Mouse (Mus musculus) kidney, adult 8-10 months (tissue): Measurements from ENCODE around the gene Mllt3.

Experiments used
- DNase-seq, 2 experiments: peaks; one replicate each; pipeline ENCODE4 v3.0.0; 2022

Gene Mllt3

GRCm38 (mm10) chr4:87944320-87944719 lies 88.8 kb downstream of the Mllt3 start:
- no peak for DNase-seq

GRCm38 (mm10) chr4:87942921-87943403 lies 90.2 kb downstream of the Mllt3 start:
- DNase-seq = no peak

GRCm38 (mm10) chr4:87939474-87940154 lies 93.5 kb downstream of the Mllt3 start:
- DNase-seq = no peak

GRCm38 (mm10) chr4:87936326-87936725 lies 96.8 kb downstream of the Mllt3 start:
- DNase-seq = peak; percentile 33

GRCm38 (mm10) chr4:87933701-87934337 lies 99.3 kb downstream of the Mllt3 start:
- no peak for DNase-seq

GRCm38 (mm10) chr4:87930356-87931245 lies 102.6 kb downstream of the Mllt3 start:
- no peak for DNase-seq

GRCm38 (mm10) chr4:87928603-87929199 lies 104.5 kb downstream of the Mllt3 start:
- DNase-seq = no peak

- no peak for DNase-seq
These were observed 105.8 kb downstream of the Mllt3 start for GRCm38 (mm10) chr4:87927354-87927753.

- DNase-seq = no peak
These were observed 112.5 kb downstream of the Mllt3 start for GRCm38 (mm10) chr4:87920664-87921063.

GRCm38 (mm10) chr4:87911172-87911994 lies 121.8 kb downstream of the Mllt3 start:
- no peak for DNase-seq

- no peak for DNase-seq
These were observed 127.9 kb downstream of the Mllt3 start for GRCm38 (mm10) chr4:87905149-87905771.

GRCm38 (mm10) chr4:87904722-87905121 lies 128.4 kb downstream of the Mllt3 start:
- DNase-seq = no peak

- DNase-seq = no peak
These were observed 130.6 kb downstream of the Mllt3 start for GRCm38 (mm10) chr4:87902584-87902983.

- DNase-seq = peak in 1 of 2 experiments; percentile 8
These were observed 132.0 kb downstream of the Mllt3 start for GRCm38 (mm10) chr4:87901166-87901565.

GRCm38 (mm10) chr4:87893498-87893897 lies 139.7 kb downstream of the Mllt3 start:
- no peak for DNase-seq

- DNase-seq = no peak
These were observed 140.2 kb downstream of the Mllt3 start for GRCm38 (mm10) chr4:87893012-87893411.

- peak; percentile 21 to 32 for DNase-seq
These were observed 149.8 kb downstream of the Mllt3 start for GRCm38 (mm10) chr4:87883225-87883875.

- DNase-seq = no peak
These were observed 151.2 kb downstream of the Mllt3 start for GRCm38 (mm10) chr4:87881995-87882394.

- DNase-seq = no peak
These were observed 151.6 kb downstream of the Mllt3 start for GRCm38 (mm10) chr4:87881583-87881982.

- no peak for DNase-seq
These were observed 152.9 kb downstream of the Mllt3 start for GRCm38 (mm10) chr4:87880297-87880696.

- no peak for DNase-seq
These were observed 154.5 kb downstream of the Mllt3 start for GRCm38 (mm10) chr4:87878701-87879100.
